Mouse (Mus musculus) c-Kit-positive CD71-positive TER-119-positive erythroid progenitor cells, embryonic 14.5 days (primary cell): ENCODE results near the gene Mgarp.
"Not testable (repeated sequence)": the region's sequence is repeated elsewhere in the genome, so short reads cannot be mapped to it uniquely, and the experiment has no call there.

Experiments
- DNase-seq: peaks from one replicate; pipeline ENCODE4 v3.0.0-alpha.2; 2013; ENCODE audit warnings: low spot score

Mgarp gene

DNA sequence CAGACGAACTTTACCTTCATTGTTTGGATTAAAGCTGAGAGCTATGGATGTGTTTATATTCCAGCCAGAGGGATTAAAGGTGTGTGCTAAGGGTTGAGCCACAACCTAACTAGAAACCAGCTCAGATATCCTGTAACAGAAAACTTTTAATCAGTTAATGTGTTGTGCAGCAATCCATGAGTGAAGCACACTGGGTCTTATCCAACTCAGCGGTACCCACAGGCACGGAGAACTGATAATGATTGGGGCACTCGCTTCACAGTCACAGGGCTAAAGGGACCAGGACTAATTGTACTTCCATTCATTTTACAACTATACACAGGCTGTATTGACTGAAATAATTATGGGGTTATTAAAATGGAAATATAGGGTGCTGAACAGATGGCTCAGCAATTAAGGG lies 29.6 kb downstream of the Mgarp start:
- no peak for DNase-seq

DNA sequence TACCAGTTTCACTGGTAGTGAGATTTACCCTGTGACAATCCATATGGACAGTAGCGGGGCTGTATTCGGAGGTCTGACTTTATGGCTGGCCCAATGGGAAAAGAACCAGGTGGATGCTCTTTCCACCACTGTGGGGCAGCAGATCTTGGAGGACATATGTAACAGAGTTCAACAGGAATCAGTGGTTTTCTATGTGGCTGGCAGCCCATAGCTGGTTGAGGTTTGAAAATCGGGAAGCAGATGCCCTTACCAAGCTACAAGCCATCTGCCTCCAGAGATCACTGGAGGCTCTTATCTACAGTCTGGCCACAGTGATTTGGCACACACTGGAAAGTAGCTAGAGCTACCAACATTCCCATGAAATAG lies 31.0 kb downstream of the Mgarp start:
- DNase-seq = no peak

DNA sequence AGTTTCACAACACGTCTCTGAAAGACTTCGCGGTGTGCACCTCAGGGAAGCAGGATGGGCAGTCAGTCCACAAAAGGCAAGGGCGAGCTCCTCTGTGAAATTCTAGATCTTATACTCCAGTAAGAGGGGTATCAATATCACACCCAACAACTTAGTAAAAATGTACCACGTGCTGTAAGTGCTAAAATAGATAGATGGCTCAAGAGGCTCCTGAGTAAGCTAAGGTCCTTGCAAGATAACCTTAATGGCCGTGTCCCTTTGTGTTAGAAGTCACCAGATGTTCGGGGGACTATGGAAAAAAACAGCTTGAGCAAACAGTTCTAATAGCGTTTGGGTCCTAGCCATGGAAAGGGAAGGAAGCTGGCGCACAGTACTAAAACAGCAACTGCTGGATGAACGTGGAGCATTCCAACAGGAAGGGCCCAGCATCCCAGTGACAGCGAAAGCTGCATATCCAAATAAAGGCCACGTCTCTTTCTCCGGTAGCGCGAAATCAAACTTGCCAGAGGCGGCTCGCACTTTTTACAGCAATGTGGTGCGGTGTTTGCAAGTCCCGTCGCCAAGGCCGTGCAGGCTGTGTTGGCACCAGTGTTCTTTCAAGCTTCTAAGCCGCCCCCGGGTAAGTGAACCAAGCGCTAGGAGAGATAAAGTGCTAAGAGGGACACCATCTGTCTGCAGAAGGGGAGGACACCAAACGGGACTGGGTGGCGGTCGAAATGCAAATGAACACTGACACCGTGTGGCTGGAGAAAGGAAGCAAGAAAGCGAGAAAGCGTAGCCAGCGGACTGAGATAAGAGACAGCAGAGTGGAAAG lies 31.6 kb downstream of the Mgarp start:
- DNase-seq = peak; percentile 90

DNA sequence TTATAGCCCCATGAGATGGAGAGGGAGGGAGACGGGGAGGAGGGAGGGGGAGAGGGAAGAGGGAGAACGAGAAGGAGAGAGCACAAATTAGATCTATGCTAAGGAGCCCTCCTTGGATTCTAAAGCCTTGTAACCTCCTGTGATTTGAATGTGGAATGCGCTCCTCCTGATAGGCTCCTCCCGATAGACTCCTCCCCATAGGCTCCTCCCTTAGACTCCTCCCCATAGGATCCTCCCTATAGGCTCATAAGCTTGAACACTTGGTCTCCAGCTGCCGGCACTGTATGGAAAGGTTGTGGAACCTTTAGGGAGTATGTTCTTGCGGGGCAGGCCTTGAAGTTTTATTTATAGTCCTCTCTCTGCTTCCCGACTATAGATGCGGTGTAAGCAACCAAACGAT lies 35.5 kb downstream of the Mgarp start:
- DNase-seq = no peak

DNA sequence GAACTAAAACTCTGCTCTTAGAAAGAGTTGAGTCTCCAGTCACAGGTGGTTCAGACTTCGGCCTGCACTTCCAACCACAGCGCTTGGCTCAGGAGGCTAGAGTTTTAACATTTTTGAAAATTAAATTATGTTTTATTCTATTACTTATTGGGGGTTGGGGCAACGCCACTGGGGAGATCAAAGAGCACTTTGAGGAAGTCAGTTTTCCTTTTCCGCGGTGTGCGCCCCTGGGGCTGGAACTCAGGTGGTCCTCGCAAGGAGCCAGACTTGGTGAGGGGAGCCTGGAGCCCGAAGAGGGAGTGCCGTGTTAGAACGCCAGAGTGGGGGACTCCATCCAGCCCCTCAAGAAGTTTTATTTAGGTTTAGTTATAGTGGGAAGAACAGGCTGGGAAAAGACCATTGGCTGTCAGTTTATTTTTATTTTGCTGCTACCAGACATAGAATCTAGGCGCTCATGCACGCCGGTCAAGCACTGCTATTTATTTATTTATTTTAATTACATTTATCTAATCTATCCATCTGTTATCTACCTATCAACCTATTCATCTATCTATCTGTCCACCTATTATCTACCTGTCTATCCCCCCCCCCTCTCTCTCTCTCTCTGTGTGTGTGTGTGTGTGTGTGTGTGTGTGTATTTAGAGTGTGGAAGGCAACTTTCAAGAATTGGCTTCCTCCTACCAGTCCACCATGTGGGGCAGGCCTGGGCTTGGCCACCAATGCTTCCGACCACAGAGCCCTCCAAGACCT lies 36.8 kb downstream of the Mgarp start:
- no peak for DNase-seq

DNA sequence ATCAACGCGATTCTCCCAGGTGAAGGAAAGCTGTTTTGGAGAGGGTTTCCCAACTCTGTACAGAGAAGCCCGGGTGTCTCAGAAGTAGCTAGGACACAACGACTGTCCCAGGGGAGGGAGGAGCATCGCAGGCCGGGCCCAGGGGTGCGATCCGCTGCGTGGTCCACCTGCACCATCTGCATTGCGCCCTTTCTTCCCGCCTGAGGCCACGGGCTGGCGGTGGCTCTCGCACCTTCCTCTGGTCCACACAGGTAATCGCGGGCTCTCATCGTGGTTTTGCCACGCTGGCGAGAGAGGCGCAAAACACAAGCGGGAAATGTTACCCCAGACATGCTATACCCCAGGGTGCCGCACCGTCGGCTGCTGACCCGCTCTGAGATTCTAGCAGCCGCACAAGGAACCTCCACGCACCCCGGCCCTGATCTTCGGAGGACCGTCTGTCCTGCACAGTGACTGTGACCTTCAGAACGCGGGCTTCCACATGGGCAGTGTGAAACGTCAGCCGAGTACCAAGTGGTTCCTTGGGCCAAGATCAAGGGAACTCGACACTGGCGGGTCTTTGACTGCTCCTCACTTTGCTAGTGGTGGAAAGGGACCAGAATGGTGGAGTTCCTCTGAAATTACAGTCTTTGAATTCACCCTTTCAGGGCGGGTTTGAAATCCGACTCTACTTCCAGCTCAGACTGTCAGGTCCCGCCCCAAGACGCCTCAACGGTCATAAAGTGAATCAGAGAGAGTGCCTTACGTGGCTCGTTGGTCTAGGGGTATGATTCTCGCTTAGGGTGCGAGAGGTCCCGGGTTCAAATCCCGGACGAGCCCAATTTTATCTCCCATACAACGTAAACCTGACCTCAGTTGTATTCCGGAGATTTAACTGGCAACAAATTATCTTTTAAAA lies 37.6 kb downstream of the Mgarp start:
- DNase-seq = peak; percentile 94

DNA sequence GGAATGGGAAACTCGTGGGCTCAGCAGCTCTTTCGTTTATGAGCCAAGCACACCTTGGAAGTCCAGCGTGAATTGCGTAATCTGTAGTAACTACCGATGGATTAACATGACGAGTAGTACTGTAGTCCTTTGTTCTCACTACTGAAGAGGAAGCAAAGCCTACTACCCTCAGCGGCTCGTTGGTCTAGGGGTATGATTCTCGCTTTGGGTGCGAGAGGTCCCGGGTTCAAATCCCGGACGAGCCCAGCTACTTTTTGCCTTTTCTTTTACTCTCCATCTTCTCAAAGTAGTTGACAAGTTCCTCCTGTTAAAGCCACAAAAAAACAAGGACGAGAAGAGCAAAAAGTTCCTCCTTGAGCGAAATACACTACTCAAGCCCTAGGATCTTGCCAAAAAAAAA lies 38.4 kb downstream of the Mgarp start:
- DNase-seq = peak; percentile 91

DNA sequence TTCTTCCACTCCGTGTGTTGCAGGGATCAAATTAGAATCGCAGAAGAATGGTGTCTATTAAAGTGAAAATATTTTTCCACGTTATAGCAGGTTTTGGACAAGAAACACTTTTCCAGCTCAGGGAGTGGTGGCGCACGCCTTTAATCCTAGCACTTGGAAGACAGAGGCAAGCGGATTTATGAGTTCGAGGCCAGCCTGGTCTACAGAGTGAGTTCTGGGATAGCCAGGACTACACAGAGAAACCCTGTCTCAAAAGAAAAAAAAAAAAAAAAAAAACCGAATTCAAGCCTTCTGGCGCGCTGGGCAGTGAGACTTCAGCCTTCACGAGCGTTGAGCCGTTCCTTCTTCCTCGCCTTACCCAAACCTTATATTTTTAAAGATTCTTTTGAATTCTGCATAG lies 38.9 kb downstream of the Mgarp start:
- no peak for DNase-seq

DNA sequence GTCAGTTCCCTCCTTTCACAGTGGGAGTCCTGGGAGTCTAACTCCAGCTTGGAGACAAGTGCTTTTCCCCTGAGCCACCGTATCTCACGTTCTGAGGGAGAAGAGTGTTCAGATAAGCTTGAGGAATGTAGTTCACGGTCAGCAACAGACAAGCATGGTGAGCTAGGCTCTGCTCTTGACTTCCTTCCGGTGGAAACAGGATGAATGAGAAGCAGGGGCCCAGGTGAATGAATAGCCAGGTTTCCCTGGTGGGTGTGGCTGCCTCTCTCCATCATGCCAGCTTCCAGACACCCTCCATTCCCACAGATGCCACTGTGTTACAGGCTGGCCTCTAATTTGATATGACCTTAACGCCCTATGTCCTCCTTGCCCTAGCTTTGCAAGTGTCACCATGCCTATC lies 39.5 kb downstream of the Mgarp start:
- DNase-seq = no peak

DNA sequence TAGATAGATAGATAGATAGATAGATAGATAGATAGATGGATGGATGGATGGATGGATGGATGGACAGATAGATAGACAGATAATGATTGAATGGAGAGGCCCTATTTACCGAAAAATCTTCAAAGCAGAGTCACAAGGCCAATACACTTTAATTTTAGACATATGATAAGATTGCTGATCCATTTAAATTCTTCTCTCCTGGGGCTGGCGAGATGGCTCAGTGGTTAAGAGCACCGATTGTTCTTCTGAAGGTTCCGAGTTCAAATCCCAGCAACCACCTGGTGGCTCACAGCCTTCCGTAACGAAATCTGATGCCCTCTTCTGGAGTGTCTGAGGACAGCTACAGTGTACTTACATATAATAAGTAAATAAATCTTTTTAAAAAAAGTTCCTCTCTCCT lies 41.6 kb downstream of the Mgarp start:
- DNase-seq = not testable (repeated sequence)

DNA sequence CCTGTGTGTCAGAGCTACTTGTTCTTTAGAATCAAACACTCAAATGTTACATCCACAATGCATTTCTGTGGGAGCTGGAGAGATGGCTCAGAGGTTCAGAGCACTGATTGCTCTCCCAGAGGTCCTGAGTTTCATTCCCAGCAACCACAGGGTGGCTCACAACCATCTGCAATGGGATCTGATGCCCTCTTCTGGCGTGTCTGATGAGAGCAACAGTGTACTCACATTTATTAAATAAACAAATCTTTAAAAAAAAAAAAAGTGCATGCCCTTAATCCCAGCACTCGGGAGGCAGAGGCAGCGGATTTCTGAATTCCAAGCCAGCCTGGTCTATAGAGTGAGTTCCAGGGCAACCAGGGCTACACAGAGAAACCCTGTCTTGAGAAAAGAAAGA lies 42.5 kb downstream of the Mgarp start:
- no peak for DNase-seq

DNA sequence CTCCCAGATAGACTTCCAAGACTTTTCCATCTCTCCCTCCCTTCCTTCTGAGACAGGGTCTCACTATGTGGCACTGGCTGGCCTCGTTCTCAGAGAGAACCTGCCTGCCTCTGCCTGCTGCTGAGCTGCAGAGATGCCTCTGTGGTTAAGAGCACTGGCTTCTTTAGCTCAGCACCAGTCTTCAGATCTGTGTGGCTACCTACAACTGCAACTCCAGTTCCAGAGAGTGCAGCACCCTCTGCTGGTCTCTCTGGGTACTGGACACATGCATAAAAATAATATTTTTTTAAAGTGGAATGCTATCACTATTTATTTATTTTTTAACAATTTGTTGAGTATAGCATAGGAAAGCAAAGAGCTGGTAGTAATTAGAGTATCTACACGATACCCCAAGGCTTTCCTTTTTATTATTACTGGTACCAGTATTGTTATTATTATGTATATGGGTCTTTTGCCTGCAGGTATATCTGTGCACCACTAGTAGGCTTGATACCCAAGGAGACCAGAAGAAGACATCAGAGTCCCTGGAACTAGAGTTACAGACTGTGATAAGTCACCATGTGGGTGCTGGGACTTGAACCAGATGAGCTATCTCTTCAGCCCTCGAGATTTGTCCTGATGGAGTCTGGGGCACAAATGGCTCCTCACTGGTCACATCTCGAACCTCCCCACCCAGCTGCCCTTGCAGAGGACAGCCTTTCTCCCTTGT lies 43.1 kb downstream of the Mgarp start:
- peak; percentile 76 for DNase-seq

DNA sequence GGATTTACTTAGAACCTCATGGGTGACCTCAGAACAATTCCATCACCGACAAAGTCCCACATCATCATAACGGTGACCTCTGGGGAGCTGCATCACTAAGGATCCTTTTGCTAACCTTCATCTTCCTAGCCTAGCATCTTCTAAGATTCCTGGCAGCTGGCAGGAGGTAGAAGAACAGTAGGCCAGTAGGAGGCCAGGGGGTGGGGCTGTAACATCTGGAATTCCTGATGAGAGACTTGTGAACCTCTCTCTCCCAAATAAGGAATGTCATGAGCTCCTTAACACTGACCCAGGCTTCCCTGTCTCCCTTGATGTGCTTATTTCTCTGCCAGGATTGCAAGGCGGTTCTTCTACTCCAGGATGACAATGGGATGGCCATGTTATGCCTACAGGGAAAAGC lies 45.7 kb downstream of the Mgarp start:
- DNase-seq = no peak

DNA sequence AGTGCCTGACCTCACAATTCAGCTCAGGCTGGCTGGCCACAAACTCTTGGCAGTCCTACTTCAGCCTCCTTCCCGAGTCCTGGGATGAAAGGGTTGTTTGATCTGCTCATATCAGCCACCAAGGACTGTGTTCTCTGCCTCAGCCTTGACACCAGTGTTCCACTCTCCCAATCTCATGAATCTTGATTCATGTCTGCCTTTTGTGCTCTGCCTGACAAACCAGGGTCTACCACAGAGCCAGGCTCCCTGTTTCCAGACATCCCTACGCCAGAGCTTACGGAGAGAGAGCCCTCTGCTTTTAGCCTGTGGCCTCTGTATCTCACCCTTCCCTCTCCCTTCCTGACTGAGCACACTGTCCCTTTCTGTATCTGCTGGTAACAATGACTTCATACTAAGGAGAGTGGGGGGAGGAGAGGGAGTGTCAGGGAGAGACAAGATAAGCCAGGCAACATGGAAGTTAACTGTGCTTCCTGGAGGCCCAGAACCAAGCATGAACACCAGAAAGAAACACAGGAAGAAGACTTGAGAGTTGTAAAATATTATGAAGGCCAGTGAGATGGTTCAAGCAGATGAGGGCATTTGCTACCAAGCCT lies 47.8 kb downstream of the Mgarp start:
- no peak for DNase-seq

DNA sequence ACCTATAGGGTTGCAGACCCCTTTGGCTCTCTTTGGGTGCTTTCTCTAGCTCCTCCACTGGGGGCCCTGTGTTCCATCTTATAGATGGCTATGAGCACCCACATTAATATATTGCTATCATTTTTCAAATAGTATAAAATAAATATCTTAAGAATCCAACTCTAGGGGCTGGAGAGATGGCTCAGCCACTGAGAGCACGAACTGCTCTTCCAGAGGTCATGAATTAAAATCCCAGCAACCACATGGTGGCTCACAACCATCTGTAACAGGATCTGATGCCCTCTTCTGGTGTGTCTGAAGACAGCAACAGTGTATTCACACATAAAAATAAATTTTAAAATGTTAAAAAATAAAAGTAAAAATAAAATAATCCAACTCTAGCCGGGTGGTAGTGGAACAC lies 51.5 kb downstream of the Mgarp start:
- not testable (repeated sequence) for DNase-seq

DNA sequence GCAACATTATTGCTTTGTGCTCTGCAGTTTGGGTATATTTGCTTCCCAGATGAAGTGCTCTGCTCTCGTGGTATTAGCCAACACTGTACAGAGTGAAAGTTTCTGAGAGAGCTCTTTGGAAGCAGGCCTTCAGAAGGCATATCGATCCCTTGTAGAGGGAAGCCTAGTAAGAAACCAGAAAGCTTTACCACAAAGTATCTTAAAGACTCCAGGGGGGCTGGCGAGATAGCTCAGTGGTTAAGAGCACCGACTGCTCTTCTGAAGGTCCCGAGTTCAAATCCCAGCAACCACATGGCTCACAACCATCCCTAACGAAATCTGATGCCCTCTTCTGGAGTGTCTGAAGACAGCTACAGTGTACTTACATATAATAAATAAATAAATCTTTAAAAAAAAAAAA lies 52.4 kb downstream of the Mgarp start:
- DNase-seq = not testable (repeated sequence)

DNA sequence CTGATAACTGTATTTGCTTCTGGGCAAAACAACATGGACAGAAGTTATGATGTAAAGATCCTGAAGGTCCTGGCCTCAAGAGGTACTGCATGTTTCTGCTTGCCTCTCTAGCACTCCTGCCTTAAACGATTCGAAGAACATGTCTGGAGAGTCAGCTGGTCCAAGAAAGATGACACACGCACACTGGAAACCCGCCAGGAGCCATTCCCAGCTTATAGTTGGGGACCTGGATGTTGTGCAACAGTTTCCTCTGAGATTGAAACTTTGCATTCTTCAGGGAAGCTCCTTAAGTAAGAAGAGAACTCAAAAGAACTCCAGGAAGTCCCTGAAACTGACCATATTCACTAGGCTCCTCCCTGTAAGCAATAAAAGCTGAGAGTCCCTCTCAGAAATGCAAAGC lies 53.3 kb downstream of the Mgarp start:
- DNase-seq = no peak

DNA sequence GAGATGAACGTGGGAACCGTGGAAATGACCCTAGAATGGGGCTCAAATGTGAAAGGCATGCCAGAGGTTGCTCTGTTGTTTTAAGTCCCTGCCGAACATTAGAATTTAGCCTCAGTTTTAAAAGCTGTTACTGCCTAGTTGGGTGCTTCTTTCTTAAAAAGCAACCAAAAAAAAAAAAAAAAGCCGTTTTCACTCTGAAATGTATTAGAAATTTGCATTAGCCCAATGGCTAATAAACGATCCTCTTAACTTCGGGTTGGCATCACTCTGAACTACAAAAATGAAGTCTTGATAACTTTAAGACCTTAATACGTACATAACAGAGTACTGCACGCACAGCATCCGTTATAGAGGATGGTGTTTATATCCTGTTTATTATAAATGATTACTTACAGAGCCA lies 54.4 kb downstream of the Mgarp start:
- no peak for DNase-seq

DNA sequence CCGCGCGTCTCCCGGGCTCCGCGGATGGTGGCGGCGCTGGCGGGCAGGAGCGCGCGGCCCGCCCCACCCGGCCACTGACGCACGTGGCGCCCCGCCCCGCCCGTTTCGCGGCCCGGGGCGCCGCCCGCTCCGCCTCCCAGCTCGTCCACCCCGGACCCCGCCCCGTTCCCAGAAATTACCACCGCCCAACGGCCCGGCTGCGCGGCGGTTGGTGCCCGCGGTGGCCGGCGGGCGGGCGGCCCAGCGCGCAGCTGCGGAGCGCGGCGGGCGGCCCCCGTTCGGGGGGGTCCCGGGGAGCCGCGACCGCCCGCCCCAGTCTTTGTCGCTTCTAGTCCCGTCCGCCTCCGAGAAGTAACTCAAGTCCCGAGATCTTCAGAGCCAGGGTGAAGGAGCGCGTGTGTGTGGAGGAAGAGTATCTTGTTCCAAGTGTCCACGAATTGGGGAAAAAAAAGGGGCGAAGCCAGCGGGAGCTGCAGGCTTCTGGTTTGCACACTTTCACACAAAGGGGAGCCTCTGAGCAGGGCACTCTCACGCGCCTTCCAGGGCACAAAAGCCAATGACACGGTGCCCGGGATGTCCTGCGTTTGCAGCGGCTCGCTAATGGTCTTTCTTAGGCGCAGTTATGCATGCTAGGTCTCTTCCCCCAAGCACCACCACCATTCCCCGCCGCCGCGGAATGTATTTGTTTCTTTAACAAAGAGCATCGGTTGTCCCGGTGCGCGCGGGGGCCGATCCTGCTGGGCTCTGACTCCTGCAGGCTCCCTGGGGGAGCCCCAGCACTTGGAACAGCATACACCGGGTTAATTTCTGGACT lies 55.1 kb downstream of the Mgarp start:
- peak; percentile 86 for DNase-seq

DNA sequence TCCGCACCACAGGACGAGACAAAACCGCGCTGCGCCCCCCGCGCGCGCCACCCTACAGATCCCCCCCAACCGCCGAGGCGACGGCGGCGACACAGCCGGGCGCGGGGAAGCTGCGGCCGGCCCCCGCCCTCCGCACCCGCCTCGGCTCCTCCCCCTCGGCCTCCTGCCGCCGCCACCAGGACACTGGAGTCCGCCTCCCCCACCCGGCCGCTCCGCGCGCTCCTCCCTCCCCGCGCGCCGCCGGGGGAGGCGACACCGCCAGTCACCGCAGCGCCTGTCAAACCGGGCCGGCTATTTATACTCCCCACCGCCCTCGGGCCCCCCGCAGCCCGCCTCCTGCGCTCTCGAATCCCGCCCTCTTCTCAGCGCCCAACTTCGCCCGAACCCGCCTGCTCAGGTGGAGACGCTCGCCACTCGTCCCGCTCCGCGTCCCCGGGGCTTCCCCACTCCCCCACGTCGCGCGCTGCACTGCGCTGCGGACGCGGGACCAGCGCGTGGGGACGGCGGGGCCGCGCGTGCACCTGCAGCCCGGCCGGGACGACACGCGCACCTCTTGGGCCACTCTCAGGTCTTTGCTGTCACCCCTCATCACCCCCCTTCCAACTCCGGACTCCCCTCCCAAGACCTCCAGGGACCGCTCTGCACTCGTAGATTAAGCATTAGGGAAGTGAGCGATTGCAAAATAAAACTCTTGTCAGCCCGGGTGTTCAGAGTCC lies 55.8 kb downstream of the Mgarp start, which contains the start of gene Elf2:
Elf2 (minus strand) TSS at position 112 of the 716 bp plus-strand sequence.
- peak; percentile 92 for DNase-seq
